Mouse (Mus musculus) liver, embryonic 16.5 days (tissue): Measurements from ENCODE around the gene App. TPM values are rescaled to one million over a fixed set of nuclear protein-coding genes. Genes with fewer than 3 reads are reported as not detected.

Experiments used
- ATAC-seq: fragments of 200-750 bp; cut with Nextera tagmentation; 2 replicates; pipeline ENCODE4 v1.8.0; 2017; ENCODE audit warnings: low read depth, mild to moderate bottlenecking, moderate number of reproducible peaks, moderate library complexity
- H3K27ac ChIP-seq: fragments of 300-500 bp; sonication (generic); 2 replicates; pipeline ENCODE4 v1.5.1; 2014; ENCODE audit warnings: mild to moderate bottlenecking, low read length
- H3K27me3 ChIP-seq: fragments of 300-500 bp; sonication (generic); 2 replicates; pipeline ENCODE4 v1.6.1; 2014; ENCODE audit warnings: low read depth, low read length, mixed read lengths; ENCODE audit not compliant: control insufficient read depth, insufficient read depth
- H3K36me3 ChIP-seq: fragments of 300-500 bp; sonication (generic); 2 replicates; pipeline ENCODE4 v1.6.1; 2014; ENCODE audit warnings: mild to moderate bottlenecking; ENCODE audit not compliant: control insufficient read depth, insufficient read depth
- H3K4me1 ChIP-seq: fragments of 300-500 bp; sonication (generic); 2 replicates; pipeline ENCODE4 v1.6.1; 2014; ENCODE audit warnings: low read depth, low read length, mixed read lengths; ENCODE audit not compliant: control insufficient read depth
- H3K4me2 ChIP-seq: fragments of 300-500 bp; sonication (generic); 2 replicates; pipeline ENCODE4 v1.6.1; 2014; ENCODE audit warnings: low read depth, low read length, mixed read lengths
- H3K4me3 ChIP-seq: fragments of 300-500 bp; sonication (generic); 2 replicates; pipeline ENCODE4 v1.5.1; 2014; ENCODE audit warnings: low read depth, mild to moderate bottlenecking, low read length
- H3K9ac ChIP-seq: fragments of 300-500 bp; sonication (generic); 2 replicates; pipeline ENCODE4 v1.6.1; 2014; ENCODE audit warnings: low read depth, low read length
- H3K9me3 ChIP-seq: fragments of 300-500 bp; sonication (generic); replicated peaks from 2 replicates; pipeline ENCODE4 v1.6.1; 2016; ENCODE audit warnings: low read length; ENCODE audit not compliant: control insufficient read depth
- WGBS: fragments of 180-500 bp; shearing (Covaris S2); extraction: QIAGEN DNeasy Blood & Tissue Kit; methylation state at CpG from one replicate; pipeline ENCODE4 v1.1.7; 2014; ENCODE audit not compliant: insufficient replicate concordance; 5-methylcytosine and 5-hydroxymethylcytosine counted together
- polyA plus RNA-seq: library from polyadenylated mRNA; unstranded; fragments of >200 nt; fragmentation: Nextera tagmentation; extraction: Ambion mirVana; gene quantifications from 2 replicates; pipeline ENCODE4 v1.2.1, GENCODE M21; 2015

The App gene
- polyA plus RNA-seq, 1 experiment from 2014 or later = 19.9 TPM

DNA sequence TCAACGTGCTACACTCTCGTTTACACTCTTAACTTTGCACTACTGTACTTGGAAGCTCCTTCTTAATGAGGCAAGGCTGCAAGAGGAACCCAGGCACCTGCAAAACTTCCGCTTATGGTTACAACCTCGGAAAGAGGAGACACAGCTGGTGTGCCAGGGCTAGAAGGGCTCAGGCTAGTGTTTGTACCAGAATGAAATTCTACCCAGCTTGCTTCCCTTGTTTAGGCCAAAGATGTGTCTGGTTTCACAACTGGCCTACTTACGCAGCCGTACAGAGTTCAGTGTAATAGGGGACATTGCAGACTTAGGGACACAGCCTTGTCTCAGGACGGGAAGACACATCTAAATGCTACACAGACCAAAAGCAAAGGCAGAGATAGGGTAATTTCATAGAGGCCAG lies 173.3 kb downstream of the App start:
- no peaks in the 10 kb centered on the region for H3K4me1 ChIP-seq
- H3K36me3 ChIP-seq = no peaks in the 10 kb centered on the region
- no peak overlapping the region for H3K27ac ChIP-seq
- WGBS = 67% methylated on average over 7 of the region's 7 CpGs
- H3K27me3 ChIP-seq = no peaks in the 10 kb centered on the region
- no peak overlapping the region for H3K9ac ChIP-seq
- no peaks in the 10 kb centered on the region for H3K9me3 ChIP-seq
- H3K4me3 ChIP-seq = no peak overlapping the region
- ATAC-seq = no peak
- no peak overlapping the region for H3K4me2 ChIP-seq

GRCm38 (mm10) chr16:84997551-84997950 lies 176.0 kb downstream of the App start:
- no peaks in the 10 kb centered on the region for H3K9me3 ChIP-seq

DNA sequence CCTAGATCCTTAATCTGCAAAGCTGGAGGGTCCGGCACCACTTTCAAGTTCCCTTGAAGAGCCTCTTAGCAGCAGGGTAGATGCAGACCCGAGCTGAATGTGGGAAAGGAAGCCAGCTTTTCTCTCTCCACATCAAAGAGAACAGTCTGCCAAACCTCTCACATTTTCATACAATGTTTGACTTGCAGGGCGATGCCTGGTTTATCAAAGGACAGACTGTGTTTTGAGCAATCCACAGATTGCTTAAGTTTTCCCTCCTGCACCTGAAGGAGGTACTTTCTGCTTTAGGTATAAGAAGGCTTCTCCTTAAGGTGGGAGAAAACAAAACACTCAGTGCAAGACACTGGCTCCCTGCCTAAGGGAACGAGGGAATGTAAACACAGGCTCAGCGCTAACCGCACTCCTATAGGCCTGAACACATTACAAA lies 178.1 kb downstream of the App start:
- no peaks in the 10 kb centered on the region for H3K9me3 ChIP-seq
- no peaks in the 10 kb centered on the region for H3K4me1 ChIP-seq
- WGBS = 62% methylated on average over 6 of the region's 6 CpGs
- H3K36me3 ChIP-seq = no peaks in the 10 kb centered on the region
- H3K9ac ChIP-seq = no peak overlapping the region
- no peak for ATAC-seq
- H3K27ac ChIP-seq = no peak overlapping the region
- H3K4me3 ChIP-seq = no peak overlapping the region
- H3K27me3 ChIP-seq = no peaks in the 10 kb centered on the region
- no peak overlapping the region for H3K4me2 ChIP-seq

More at GRCm38 (mm10) chr16:84997551-84997950, 176.0 kb downstream of the App start:
- no peaks in the 10 kb centered on the region for H3K27me3 ChIP-seq
- WGBS = 46% methylated on average over 3 of the region's 3 CpGs
- H3K9ac ChIP-seq = no peak overlapping the region
- no peak overlapping the region for H3K27ac ChIP-seq
- no peaks in the 10 kb centered on the region for H3K36me3 ChIP-seq
- H3K4me3 ChIP-seq = no peak overlapping the region
- ATAC-seq = no peak
- H3K4me1 ChIP-seq = no peaks in the 10 kb centered on the region
- no peak overlapping the region for H3K4me2 ChIP-seq

GRCm38 (mm10) chr16:84992888-84993287 lies 180.7 kb downstream of the App start:
- ATAC-seq = no peak
- H3K27ac ChIP-seq = no peak overlapping the region
- H3K9me3 ChIP-seq = no peaks in the 10 kb centered on the region
- H3K4me2 ChIP-seq = no peak overlapping the region
- H3K36me3 ChIP-seq = no peaks in the 10 kb centered on the region
- H3K4me1 ChIP-seq = no peaks in the 10 kb centered on the region
- 60% methylated on average over 7 of the region's 7 CpGs for WGBS
- H3K9ac ChIP-seq = no peak overlapping the region
- no peaks in the 10 kb centered on the region for H3K27me3 ChIP-seq
- H3K4me3 ChIP-seq = no peak overlapping the region

GRCm38 (mm10) chr16:84991011-84991410 lies 182.6 kb downstream of the App start:
- Histone ChIP-seq H3K4me3 (no peak overlapping the region), H3K4me1 (no peaks in the 10 kb centered on the region), H3K36me3 (no peaks in the 10 kb centered on the region), H3K9ac (no peak overlapping the region), H3K27me3 (no peaks in the 10 kb centered on the region), H3K4me2 (no peak overlapping the region), H3K27ac (no peak overlapping the region), H3K9me3 (no peaks in the 10 kb centered on the region)
- WGBS = 56% methylated on average over 4 of the region's 4 CpGs
- ATAC-seq = no peak

- 37% methylated on average over 6 of the region's 6 CpGs for WGBS
- Histone ChIP-seq H3K27ac (no peak overlapping the region), H3K9ac (no peak overlapping the region), H3K4me1 (no peaks in the 10 kb centered on the region), H3K4me2 (no peak overlapping the region), H3K27me3 (no peaks in the 10 kb centered on the region), H3K9me3 (no peaks in the 10 kb centered on the region), H3K36me3 (no peaks in the 10 kb centered on the region), H3K4me3 (no peak overlapping the region)
- no peak for ATAC-seq
Measured at GRCm38 (mm10) chr16:84989938-84990337, 183.6 kb downstream of the App start.

DNA sequence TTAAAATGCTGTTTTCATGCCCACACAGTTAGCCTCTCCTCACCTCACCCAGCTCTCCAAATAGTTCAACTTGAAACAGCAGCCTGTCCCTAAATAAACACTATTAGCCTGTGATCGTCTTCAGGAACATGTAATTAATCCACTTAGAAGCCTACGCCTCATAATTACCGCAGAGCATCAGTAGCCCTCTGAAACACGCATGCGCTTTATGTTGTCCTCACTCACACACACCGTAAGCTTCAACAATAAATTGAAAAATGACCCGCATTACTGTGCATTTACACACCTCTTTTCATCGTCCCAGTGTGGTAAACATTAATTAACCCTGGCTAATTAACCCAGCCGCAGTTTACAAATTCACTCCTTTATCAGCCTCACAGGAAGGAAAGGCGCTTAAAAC lies 184.1 kb downstream of the App start:
- no peak for ATAC-seq
- no peak overlapping the region for H3K4me2 ChIP-seq
- no peak overlapping the region for H3K9ac ChIP-seq
- no peak overlapping the region for H3K4me3 ChIP-seq
- H3K36me3 ChIP-seq = no peaks in the 10 kb centered on the region
- no peak overlapping the region for H3K27ac ChIP-seq
- no peaks in the 10 kb centered on the region for H3K4me1 ChIP-seq
- no peaks in the 10 kb centered on the region for H3K27me3 ChIP-seq
- WGBS = 80% methylated on average over 10 of the region's 10 CpGs
- no peaks in the 10 kb centered on the region for H3K9me3 ChIP-seq

- ATAC-seq = no peak
- no peaks in the 10 kb centered on the region for H3K36me3 ChIP-seq
- H3K27me3 ChIP-seq = no peaks in the 10 kb centered on the region
- WGBS = 75% methylated on average over 8 of the region's 8 CpGs
- no peaks in the 10 kb centered on the region for H3K9me3 ChIP-seq
- no peak overlapping the region for H3K27ac ChIP-seq
- H3K9ac ChIP-seq = no peak overlapping the region
- no peaks in the 10 kb centered on the region for H3K4me1 ChIP-seq
- H3K4me2 ChIP-seq = no peak overlapping the region
- no peak overlapping the region for H3K4me3 ChIP-seq
Measured at GRCm38 (mm10) chr16:84987724-84988287, 185.8 kb downstream of the App start.

- Histone ChIP-seq H3K9ac (no peak overlapping the region), H3K36me3 (no peaks in the 10 kb centered on the region), H3K4me2 (no peak overlapping the region), H3K27ac (no peak overlapping the region), H3K4me3 (no peak overlapping the region), H3K27me3 (no peaks in the 10 kb centered on the region), H3K9me3 (no peaks in the 10 kb centered on the region), H3K4me1 (no peaks in the 10 kb centered on the region)
- no peak for ATAC-seq
- 67% methylated on average over 11 of the region's 11 CpGs for WGBS
Measured at GRCm38 (mm10) chr16:84986016-84986631, 187.4 kb downstream of the App start.
